Mouse (Mus musculus): ENCODE measurements around the gene Dnah3. TPM values are rescaled to one million over a fixed set of nuclear protein-coding genes. Genes with fewer than 3 reads are reported as not detected.

Gene Dnah3
- polyA plus RNA-seq, 1 experiment from 2014 or later: not detected

DNA sequence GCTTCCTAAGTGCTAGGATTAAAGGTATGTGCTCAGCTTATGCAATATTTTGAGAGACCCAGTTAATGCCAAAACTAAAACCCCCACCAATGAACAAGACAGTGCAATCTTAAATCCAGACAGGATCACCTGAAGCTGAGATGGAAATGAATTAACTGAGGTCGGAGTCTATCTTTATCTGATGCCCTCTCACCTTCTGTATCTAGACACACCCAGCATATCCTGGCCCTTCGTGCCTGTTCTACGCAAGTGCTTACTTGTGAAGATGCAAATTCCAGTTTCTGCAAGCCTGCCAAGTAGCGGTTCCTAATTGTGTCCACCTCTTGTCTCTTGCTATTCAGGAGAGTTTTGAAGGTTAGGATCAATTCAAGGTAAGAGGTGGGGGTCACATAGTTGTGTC, 129.9 kb downstream of the Dnah3 start:
- WGBS: 91% methylated on average over 4 of the region's 4 CpGs
- Histone ChIP-seq H3K9me3 (replicated peaks) (no peaks in the 10 kb centered on the region), H3K36me3 (no peaks in the 10 kb centered on the region), H3K4me1 (no peaks in the 10 kb centered on the region), H3K27me3 (ENCODE audit: low read depth, poor library complexity, severe bottlenecking) (no peaks in the 10 kb centered on the region), H3K4me3 (no peak overlapping the region), H3K27ac (replicated peaks) (no peak overlapping the region)
- no peak for DNase-seq (ENCODE audit: low spot score)

- Histone ChIP-seq H3K9me3 (replicated peaks) (no peaks in the 10 kb centered on the region), H3K27me3 (ENCODE audit: low read depth, poor library complexity, severe bottlenecking) (no peaks in the 10 kb centered on the region), H3K4me3 (no peak overlapping the region), H3K27ac (replicated peaks) (no peak overlapping the region), H3K4me1 (no peaks in the 10 kb centered on the region), H3K36me3 (no peaks in the 10 kb centered on the region)
- no peak for DNase-seq (ENCODE audit: low spot score)
- WGBS: 79% methylated on average over 2 of the region's 2 CpGs
These were observed 134.0 kb downstream of the Dnah3 start for GRCm38 (mm10) chr7:119961107-119961506.

GRCm38 (mm10) chr7:119960546-119960945, 134.5 kb downstream of the Dnah3 start:
- H3K4me1 ChIP-seq: no peaks in the 10 kb centered on the region
- no peak for DNase-seq (ENCODE audit: low spot score)
- 88% methylated on average over 6 of the region's 6 CpGs for WGBS

DNA sequence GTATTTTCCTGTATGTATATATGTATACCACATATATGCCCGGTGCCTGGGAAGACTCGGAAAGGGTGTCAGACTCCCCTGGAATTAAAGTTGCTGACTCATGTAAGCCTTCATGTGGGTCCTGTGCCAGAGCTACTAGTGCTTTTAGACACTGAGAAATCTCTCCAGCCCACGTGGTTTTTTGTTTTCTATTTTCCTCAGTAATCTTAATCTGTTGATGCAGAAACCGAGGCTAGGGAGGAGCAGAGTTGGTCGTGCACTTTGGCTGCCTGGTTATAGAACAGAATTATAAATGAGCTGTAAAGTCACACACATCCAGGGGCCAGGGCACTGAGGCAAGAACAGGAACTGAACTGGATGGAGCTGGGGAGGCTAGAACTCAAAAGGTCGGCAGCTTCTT, 135.1 kb downstream of the Dnah3 start:
- Histone ChIP-seq H3K4me1 (no peaks in the 10 kb centered on the region), H3K27me3 (ENCODE audit: low read depth, poor library complexity, severe bottlenecking) (no peaks in the 10 kb centered on the region), H3K9me3 (replicated peaks) (no peaks in the 10 kb centered on the region), H3K4me3 (no peak overlapping the region), H3K27ac (replicated peaks) (no peak overlapping the region), H3K36me3 (no peaks in the 10 kb centered on the region)
- 84% methylated on average over 6 of the region's 6 CpGs for WGBS
- DNase-seq (ENCODE audit: low spot score): no peak

More at GRCm38 (mm10) chr7:119960546-119960945, 134.5 kb downstream of the Dnah3 start:
- Histone ChIP-seq H3K36me3 (no peaks in the 10 kb centered on the region), H3K9me3 (replicated peaks) (no peaks in the 10 kb centered on the region), H3K27ac (replicated peaks) (no peak overlapping the region), H3K27me3 (ENCODE audit: low read depth, poor library complexity, severe bottlenecking) (no peaks in the 10 kb centered on the region), H3K4me3 (no peak overlapping the region)

DNA sequence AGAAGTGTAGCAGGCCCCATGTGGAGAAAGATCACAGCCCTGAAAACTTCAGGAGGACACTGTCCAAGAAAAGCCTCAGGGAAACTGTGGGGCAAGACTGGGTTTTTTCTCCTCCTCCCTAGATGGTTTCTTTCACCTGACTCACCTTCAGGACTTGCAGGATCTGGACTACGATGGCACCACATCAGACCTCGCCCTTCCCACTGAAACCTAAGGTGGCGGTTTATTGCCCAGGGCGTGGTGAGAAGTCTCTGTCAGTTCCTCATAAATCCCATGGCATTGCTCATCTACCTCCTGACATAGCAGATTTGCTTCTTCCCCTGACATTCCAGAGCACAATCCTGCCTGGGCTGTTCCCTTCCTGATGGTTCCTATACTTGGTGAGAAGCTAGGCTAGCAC, 135.6 kb downstream of the Dnah3 start:
- H3K27ac ChIP-seq (replicated peaks): no peak overlapping the region
- H3K4me3 ChIP-seq: no peak overlapping the region
- no peaks in the 10 kb centered on the region for H3K9me3 ChIP-seq (replicated peaks)
- no peak for DNase-seq (ENCODE audit: low spot score)
- no peaks in the 10 kb centered on the region for H3K27me3 ChIP-seq (ENCODE audit: low read depth, poor library complexity, severe bottlenecking)
- no peaks in the 10 kb centered on the region for H3K36me3 ChIP-seq
- no peaks in the 10 kb centered on the region for H3K4me1 ChIP-seq
- WGBS: 93% methylated on average over 4 of the region's 4 CpGs

DNA sequence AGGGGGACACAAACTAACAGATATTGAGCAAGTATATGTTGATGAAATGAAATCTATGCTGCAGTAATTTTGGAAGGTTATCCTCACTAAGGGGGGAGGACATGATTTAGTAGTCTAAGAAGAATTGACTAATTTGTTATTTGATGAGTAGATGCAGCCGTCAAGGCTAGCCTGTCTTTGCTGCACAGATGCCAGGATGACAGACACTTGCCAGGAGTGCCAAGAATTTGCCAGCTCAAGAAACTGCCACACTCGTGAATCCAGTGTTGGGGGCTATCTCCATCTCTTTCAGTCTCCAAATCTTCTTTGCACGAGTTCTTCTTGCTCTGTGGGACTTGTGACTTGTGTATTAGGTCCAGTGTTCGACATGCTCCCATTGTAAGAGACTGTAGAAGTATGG, 136.0 kb downstream of the Dnah3 start:
- no peak overlapping the region for H3K4me3 ChIP-seq
- H3K27me3 ChIP-seq (ENCODE audit: low read depth, poor library complexity, severe bottlenecking): no peaks in the 10 kb centered on the region
- H3K9me3 ChIP-seq (replicated peaks): no peaks in the 10 kb centered on the region
- 72% methylated on average over 4 of the region's 4 CpGs for WGBS
- H3K4me1 ChIP-seq: no peaks in the 10 kb centered on the region
- no peak overlapping the region for H3K27ac ChIP-seq (replicated peaks)
- no peaks in the 10 kb centered on the region for H3K36me3 ChIP-seq
- DNase-seq (ENCODE audit: low spot score): no peak

GRCm38 (mm10) chr7:119957421-119957820, 137.7 kb downstream of the Dnah3 start:
- Histone ChIP-seq H3K27ac (replicated peaks) (no peak overlapping the region), H3K4me3 (no peak overlapping the region), H3K36me3 (no peaks in the 10 kb centered on the region), H3K27me3 (ENCODE audit: low read depth, poor library complexity, severe bottlenecking) (no peaks in the 10 kb centered on the region), H3K9me3 (replicated peaks) (no peaks in the 10 kb centered on the region), H3K4me1 (no peaks in the 10 kb centered on the region)
- no peak for DNase-seq (ENCODE audit: low spot score)

GRCm38 (mm10) chr7:119954047-119954446, 141.0 kb downstream of the Dnah3 start:
- WGBS: 95% methylated on average over 1 of the region's 1 CpGs
- no peak for DNase-seq (ENCODE audit: low spot score)
- H3K9me3 ChIP-seq (replicated peaks): no peaks in the 10 kb centered on the region
- H3K27me3 ChIP-seq (ENCODE audit: low read depth, poor library complexity, severe bottlenecking): no peaks in the 10 kb centered on the region
- no peaks in the 10 kb centered on the region for H3K36me3 ChIP-seq
- no peak overlapping the region for H3K4me3 ChIP-seq
- no peak overlapping the region for H3K27ac ChIP-seq (replicated peaks)
- no peaks in the 10 kb centered on the region for H3K4me1 ChIP-seq

GRCm38 (mm10) chr7:119941569-119941968, 153.5 kb downstream of the Dnah3 start:
- no peaks in the 10 kb centered on the region for H3K36me3 ChIP-seq
- no peaks in the 10 kb centered on the region for H3K27me3 ChIP-seq (ENCODE audit: low read depth, poor library complexity, severe bottlenecking)
- 60% methylated on average over 2 of the region's 2 CpGs for WGBS
- H3K4me3 ChIP-seq: no peak overlapping the region
- H3K27ac ChIP-seq (replicated peaks): no peak overlapping the region
- H3K9me3 ChIP-seq (replicated peaks): no peaks in the 10 kb centered on the region
- no peak for DNase-seq (ENCODE audit: low spot score)
- no peaks in the 10 kb centered on the region for H3K4me1 ChIP-seq

GRCm38 (mm10) chr7:119937036-119937435, 158.0 kb downstream of the Dnah3 start:
- no peak for DNase-seq (ENCODE audit: low spot score)
- Histone ChIP-seq H3K4me3 (no peak overlapping the region), H3K4me1 (no peaks in the 10 kb centered on the region), H3K27ac (replicated peaks) (no peak overlapping the region), H3K27me3 (ENCODE audit: low read depth, poor library complexity, severe bottlenecking) (no peaks in the 10 kb centered on the region), H3K36me3 (no peaks in the 10 kb centered on the region), H3K9me3 (replicated peaks) (no peaks in the 10 kb centered on the region)
- 85% methylated on average over 5 of the region's 5 CpGs for WGBS

DNA sequence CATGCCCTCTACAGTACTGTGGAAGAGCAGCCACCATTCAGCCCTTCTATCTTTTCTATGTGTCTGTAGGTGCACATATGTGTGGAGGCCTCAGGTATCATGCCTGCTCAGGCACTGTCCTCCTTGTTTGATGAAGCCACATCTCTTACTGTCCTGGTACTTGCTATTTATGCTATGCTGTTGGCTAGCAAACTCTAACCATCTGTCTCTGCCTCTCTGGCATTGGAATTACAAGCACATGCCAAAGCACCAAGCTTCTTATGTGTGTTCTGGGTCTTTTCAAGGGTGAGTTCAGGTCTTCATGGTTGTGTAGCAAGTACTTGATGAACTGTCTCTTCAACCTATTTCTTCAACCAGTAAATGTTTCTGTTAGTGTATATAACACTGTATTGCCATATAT, 158.8 kb downstream of the Dnah3 start:
- no peaks in the 10 kb centered on the region for H3K9me3 ChIP-seq (replicated peaks)
- H3K4me1 ChIP-seq: no peaks in the 10 kb centered on the region
- H3K36me3 ChIP-seq: no peaks in the 10 kb centered on the region
- H3K27ac ChIP-seq (replicated peaks): no peak overlapping the region
- no peak for DNase-seq (ENCODE audit: low spot score)
- H3K4me3 ChIP-seq: no peak overlapping the region
- H3K27me3 ChIP-seq (ENCODE audit: low read depth, poor library complexity, severe bottlenecking): no peaks in the 10 kb centered on the region

- H3K4me3 ChIP-seq: no peak overlapping the region
- no peaks in the 10 kb centered on the region for H3K36me3 ChIP-seq
- no peak for DNase-seq (ENCODE audit: low spot score)
- no peak overlapping the region for H3K27ac ChIP-seq (replicated peaks)
- 77% methylated on average over 2 of the region's 2 CpGs for WGBS
- no peaks in the 10 kb centered on the region for H3K4me1 ChIP-seq
- no peaks in the 10 kb centered on the region for H3K27me3 ChIP-seq (ENCODE audit: low read depth, poor library complexity, severe bottlenecking)
- H3K9me3 ChIP-seq (replicated peaks): no peaks in the 10 kb centered on the region
These were observed 166.2 kb downstream of the Dnah3 start for GRCm38 (mm10) chr7:119928783-119929440.

DNA sequence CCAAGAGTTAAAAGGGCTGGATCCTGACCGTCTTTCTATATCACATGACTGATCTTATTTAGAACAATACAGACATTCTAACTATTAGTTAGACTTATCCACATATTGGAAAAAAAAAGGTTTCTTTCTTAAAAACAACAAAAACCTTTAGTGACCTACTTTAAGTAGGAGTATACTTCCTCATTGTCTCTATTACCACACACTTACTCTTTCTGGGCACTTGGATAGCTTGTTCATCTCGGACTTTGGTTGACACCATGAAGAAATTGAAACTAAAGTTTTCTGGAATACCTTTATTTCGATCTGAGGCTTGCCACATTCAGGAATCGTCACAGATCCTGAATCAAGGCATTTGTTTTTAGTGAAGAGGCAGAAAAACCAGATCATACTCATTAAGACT, 174.0 kb downstream of the Dnah3 start:
- 88% methylated on average over 4 of the region's 4 CpGs for WGBS
- Histone ChIP-seq H3K4me1 (no peaks in the 10 kb centered on the region), H3K27ac (replicated peaks) (no peak overlapping the region), H3K36me3 (no peaks in the 10 kb centered on the region), H3K4me3 (no peak overlapping the region), H3K9me3 (replicated peaks) (no peaks in the 10 kb centered on the region), H3K27me3 (ENCODE audit: low read depth, poor library complexity, severe bottlenecking) (no peaks in the 10 kb centered on the region)
- DNase-seq (ENCODE audit: low spot score): no peak

DNA sequence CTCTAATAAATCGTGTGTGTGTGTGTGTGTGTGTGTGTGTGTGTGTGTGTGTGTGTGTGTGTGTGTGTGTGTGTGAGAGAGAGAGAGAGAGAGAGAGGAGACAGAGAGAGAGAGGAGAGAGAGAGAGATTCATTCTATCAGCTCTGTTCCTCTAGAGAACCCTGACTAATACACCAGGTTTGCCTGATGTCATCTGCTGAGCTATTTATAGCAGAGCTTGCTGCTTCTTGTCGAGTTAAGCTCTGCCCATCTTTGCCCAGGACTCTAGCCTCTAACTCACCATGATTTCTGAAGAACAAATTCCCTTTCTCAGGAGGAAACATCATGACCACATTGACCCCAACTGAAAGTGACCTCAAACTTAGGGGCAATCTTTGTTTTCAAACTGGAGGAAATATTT, 174.6 kb downstream of the Dnah3 start:
- no peaks in the 10 kb centered on the region for H3K9me3 ChIP-seq (replicated peaks)
- H3K36me3 ChIP-seq: no peaks in the 10 kb centered on the region
- H3K27me3 ChIP-seq (ENCODE audit: low read depth, poor library complexity, severe bottlenecking): no peaks in the 10 kb centered on the region
- H3K27ac ChIP-seq (replicated peaks): no peak overlapping the region
- WGBS: 74% methylated on average over 2 of the region's 2 CpGs
- no peaks in the 10 kb centered on the region for H3K4me1 ChIP-seq
- DNase-seq (ENCODE audit: low spot score): no peak
- H3K4me3 ChIP-seq: no peak overlapping the region

Data from midbrain, embryonic 10.5 days (tissue).